Mouse (Mus musculus): ENCODE measurements around the gene Mllt1. TPM values are rescaled to one million over a fixed set of nuclear protein-coding genes. Genes with fewer than 3 reads are reported as not detected.

The Mllt1 gene
- total RNA-seq, 2 experiments from 2014 or later, result 81.0 to 87.5 TPM

DNA sequence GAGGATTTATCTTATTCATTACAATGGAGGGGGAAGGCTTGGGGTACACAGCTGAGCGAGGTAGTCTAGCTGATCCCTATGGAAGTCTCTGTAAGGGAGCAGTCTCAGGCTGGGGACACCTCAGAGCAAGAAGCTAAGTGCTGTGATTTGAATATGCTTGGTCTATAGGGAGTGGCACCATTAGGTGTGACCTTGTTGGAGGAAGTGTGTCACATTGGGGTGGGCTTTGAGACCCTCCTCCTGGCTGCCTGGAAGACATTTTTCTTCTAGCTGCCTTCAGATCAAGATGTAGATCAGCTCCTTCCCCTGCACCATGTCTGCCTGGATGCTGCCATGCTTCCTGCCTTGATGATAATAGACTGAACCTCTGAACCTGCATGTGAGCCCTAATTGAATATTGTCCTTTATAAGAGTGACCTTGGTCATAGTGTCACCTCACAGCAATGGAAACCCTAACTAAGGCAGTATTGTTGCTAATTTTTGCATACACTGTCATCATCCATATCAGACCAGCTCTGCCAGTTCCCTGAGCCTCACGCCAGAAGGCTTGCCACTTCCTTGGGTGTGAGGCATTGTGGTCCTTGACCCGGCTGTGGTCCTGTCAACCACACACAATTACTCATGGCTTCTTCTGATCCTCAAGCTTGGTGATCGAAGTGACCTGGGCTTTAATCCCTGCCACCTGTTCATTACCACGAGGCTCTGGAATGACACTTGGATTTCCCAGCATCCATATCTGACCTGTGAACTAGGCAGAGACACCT is 27.6 kb upstream of the Mllt1 start:
- no peak for TF ChIP-seq CTCF (conservative IDR thresholded peaks at IDR 0.05)
- H3K27ac ChIP-seq, result no peak overlapping the region
- DNase-seq (ENCODE audit: low spot score in 2 of 2), result no peak
- no peak overlapping the region for H3K4me3 ChIP-seq

DNA sequence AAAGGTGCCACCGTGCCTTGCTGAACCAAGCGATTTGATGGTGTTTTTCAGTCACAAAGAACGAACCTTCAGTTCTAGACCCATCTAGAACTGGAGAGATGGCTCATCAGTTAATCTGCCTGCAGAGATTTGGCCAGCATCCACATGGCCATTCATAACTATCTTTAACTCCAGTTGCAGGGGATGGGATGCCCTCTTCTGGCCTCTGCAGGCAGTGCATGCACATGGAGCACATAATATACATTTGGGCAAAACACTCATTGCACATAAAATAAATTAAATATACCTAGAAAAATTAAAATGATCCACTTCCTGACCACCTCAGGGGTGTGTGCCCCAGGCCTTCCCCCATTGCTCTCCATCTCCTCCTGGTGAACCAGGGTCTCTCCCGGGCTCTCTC is 26.7 kb upstream of the Mllt1 start:
- no peak overlapping the region for H3K27ac ChIP-seq
- no peak overlapping the region for H3K4me3 ChIP-seq
- peak; percentile 44 for TF ChIP-seq CTCF (conservative IDR thresholded peaks at IDR 0.05)
- DNase-seq (ENCODE audit: low spot score in 2 of 2), result no peak

DNA sequence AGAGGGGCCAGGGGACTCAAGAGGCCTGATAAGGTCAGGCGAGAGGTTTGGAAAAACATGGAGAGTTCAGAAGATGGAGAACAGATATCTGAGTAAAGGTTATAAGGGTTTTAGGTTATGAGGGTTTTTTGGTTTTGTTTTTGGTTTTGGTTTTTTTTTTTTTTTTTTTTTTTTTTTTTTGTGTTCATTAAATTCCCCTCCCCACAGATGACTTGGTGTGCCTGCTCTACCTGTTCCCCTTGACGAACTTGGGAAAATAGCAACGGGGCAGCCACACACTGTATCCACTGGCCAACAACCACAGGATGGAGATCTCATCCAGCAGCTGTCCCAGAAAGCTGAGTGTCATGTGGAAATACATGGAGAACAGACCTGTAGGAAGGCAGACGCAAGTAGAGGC is 23.5 kb upstream of the Mllt1 start:
- H3K4me3 ChIP-seq, result no peak overlapping the region
- no peak for TF ChIP-seq CTCF (conservative IDR thresholded peaks at IDR 0.05)
- H3K27ac ChIP-seq, result no peak overlapping the region
- no peak for DNase-seq (ENCODE audit: low spot score in 2 of 2)

DNA sequence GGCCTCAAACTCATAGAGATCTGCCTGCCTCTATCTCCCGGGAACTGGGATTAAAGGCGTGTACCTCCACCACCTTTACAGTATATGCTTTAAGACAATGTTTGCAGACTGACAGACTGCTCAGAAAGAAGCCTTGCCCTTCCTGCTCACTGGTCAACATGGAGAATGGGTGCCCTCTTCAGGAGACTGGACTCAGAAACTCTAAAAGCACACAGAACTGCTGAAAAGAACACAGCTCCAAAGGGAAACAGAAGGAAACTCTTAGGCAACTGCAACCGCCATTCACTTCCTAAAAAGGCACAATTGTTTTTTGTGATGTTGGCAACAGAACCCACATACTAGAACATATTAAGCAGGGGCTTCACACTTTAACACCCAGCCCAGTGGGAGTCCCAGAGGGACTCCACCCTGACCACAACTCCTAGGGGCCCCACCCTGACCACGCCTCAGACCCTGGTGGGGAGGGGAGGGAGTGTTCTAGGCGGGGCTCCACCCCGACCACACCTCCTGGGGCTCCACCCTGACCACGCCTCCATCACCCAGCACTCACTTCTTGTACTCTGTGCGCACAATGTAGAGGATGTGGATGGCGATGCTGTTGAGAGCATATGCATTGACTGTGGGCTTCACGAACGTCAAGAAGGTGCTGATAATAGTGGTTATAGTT is 22.7 kb upstream of the Mllt1 start:
- Histone ChIP-seq H3K4me3 (no peak overlapping the region), H3K27ac (no peak overlapping the region)
- peak; percentile 35 for TF ChIP-seq CTCF (conservative IDR thresholded peaks at IDR 0.05)
- no peak for DNase-seq (ENCODE audit: low spot score in 2 of 2)

DNA sequence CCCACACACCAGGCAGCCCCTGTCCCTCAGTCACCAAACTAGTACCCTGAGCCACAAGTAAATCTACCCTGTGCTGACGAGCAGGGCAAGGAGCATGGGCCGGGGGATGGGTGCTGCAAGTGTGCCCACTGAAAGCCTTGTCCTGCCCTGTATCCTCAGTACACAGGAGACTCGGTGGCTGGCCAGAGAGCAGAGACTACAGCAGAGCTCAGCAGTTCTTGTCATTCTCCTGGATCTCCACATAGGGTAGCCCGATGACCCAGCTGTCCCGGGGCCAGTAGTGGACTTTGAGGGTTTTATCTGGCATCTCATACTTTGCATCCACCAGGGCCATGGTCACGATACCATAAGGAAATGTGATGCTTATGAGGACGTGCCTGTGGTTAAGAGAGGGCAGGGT is 19.7 kb upstream of the Mllt1 start:
- Histone ChIP-seq H3K4me3 (no peak overlapping the region), H3K27ac (no peak overlapping the region)
- no peak for TF ChIP-seq CTCF (conservative IDR thresholded peaks at IDR 0.05)
- no peak for DNase-seq (ENCODE audit: low spot score in 2 of 2)

DNA sequence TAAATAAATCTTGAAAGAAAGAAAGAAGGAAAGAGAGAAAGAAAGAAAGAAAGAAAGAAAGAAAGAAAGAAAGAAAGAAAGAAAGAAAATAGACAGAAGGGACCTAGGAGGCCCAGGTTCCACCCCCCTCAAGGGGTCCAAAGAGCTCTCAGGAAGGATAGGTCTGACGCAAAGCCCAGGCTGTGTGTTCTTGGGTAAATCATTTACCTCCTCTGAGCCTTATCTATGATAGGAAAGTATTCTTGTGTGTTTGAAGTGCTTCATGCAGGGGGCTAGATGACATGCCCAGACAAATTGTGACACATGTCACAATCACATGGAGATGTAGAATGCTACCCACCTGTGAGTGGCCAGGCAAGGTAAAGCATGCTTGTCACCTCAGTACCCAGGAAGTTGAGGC is 17.4 kb upstream of the Mllt1 start:
- no peak for DNase-seq (ENCODE audit: low spot score in 2 of 2)
- Histone ChIP-seq H3K4me3 (no peak overlapping the region), H3K27ac (no peak overlapping the region)
- no peak for TF ChIP-seq CTCF (conservative IDR thresholded peaks at IDR 0.05)

DNA sequence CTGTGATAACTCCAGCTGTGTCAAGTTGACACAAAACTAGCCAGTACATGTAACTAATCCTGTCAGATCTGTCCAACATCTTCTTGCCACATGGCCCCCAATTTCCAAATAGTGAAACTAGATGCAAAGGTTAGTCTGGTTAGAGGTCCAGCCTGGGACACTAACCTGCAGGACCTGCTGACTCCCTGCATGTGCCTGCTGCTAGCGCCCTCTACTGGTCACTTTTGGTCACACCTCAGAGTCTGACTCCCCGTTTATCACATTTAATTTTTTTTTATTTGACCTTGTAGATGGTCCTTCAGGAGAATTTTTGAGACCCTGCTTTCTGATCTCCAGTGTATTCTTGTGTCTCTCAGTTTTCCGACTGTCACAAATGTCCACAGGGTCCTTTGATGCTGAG is 15.7 kb upstream of the Mllt1 start:
- peak in 1 of 2 experiments; percentile 49 for DNase-seq (ENCODE audit: low spot score in 2 of 2)
- Histone ChIP-seq H3K27ac (no peak overlapping the region), H3K4me3 (no peak overlapping the region)
- peak; percentile 90 for TF ChIP-seq CTCF (conservative IDR thresholded peaks at IDR 0.05)

DNA sequence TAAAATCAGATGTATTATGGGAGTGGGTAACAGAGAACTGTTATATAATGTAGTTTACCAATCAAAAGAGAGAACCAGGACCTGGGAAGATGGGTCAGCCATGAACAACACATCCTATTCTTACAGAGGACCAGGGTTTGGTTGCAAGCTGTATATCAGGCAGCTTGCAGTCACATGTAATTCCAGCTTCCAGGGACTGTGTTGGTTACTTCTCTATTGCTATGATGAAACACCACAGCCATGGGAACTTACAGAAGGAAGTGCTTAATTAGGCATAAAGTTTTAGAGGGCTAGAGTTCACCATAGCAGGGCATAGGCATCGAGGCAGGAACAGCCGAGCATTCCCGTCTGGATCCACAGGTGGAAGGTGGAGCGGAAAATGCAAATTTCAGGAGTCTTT is 3.5 kb upstream of the Mllt1 start:
- DNase-seq (ENCODE audit: low spot score in 2 of 2), result no peak
- Histone ChIP-seq H3K4me3 (no peak overlapping the region), H3K27ac (no peak overlapping the region)
- no peak for TF ChIP-seq CTCF (conservative IDR thresholded peaks at IDR 0.05)

DNA sequence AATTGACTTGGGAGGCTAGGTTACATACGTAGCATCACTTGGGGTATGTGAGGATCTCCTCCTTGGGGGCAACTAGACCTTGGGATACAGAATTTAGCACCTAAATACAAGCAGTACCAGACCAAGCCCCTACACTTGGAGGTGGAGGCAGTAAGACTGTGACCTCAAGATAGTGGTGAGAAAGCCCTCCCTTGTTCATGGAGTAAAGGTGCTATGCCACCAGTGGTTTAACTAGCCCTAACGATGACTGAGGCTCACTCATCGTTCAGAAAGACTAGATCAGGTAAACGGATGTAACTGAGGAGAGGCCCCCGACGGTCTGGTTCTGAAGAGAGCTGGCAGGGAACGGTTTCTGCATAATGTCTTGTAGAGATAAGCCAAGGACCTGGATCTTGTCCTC is 1.5 kb upstream of the Mllt1 start:
- no peak for TF ChIP-seq CTCF (conservative IDR thresholded peaks at IDR 0.05)
- DNase-seq (ENCODE audit: low spot score in 2 of 2), result no peak
- Histone ChIP-seq H3K4me3 (no peak overlapping the region), H3K27ac (no peak overlapping the region)

DNA sequence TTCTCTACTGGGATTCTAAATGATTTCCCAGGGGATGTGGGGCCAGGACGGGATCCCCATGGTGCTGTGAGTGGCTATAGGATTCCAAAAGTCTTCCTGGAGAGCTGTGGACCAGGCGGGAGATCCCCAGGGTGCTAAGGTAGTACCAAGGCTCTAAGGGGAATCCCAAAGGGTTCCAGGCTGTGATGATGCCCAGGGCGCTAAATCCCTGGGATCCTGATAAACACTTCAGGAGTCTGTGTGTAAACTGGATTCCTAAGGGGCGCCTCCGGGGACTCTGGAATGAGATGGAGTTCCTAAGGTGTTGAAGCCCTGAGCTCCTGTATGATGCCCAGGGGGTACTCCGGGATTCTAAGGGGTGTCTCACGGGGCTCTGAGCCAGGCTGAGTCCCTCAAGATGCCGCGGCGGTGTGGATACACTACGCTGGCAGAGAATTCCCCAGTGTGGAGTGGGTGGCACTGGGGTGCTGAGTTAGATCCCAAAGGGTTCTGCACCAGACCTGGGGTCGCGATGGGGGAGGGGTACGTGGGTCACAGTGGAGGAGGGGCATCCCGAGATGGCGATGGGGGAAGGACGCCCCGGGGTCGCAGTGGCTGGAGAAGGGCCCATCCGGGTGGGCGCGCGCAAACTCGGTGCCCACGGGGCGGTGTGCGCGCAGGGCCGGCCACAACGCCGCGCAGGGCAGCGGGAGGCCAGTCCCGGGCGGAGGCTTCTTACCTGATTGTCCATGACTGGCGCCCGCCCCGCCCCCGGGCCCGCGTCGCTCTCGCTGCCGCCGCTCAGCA is 477 bp downstream of the Mllt1 start:
- peak; percentile 16 to 41 for DNase-seq (ENCODE audit: low spot score in 2 of 2)
- H3K4me3 ChIP-seq, result peak overlapping the region; percentile 95
- H3K27ac ChIP-seq, result peak overlapping the region; percentile 90
- TF ChIP-seq CTCF (conservative IDR thresholded peaks at IDR 0.05), result no peak

DNA sequence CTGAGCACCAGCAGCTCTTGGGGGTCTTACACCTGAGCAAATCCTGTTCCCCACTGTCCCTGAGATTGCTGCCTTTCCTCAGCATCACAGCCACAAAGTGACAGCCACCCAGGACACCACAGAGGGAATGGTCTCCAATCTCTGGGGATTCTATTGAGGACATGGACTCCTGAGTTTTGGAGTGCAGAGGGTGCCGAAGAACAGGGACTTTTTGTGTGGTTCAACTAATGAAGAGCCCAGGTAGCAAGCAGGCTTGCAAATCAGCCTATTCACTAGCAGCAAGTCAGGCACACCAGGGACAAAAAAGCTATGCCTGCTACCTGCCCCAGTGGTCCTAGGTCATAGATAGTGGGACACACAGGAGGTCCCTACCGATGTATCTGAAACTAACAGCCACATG is 1.8 kb downstream of the Mllt1 start:
- Histone ChIP-seq H3K4me3 (no peak overlapping the region), H3K27ac (no peak overlapping the region)
- TF ChIP-seq CTCF (conservative IDR thresholded peaks at IDR 0.05), result no peak
- no peak for DNase-seq (ENCODE audit: low spot score in 2 of 2)

DNA sequence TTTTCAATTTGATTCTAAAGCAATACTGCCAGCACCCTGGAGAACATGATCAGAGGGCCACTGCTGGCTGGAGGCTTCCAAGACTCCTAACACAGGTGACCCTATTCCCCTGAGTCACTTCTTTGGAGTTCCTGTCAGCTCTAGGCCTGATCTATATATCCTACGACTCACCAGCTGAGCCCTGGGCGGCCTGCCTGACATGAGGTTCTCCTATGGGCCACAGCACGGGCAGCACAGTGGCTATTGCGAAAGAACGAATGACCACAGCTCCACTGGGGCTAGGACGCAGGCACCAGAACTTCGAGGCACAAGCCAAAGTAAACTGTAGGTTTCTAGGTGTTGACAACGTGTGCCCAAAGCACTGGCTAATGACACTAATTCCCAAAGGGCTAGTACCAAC is 5.2 kb downstream of the Mllt1 start:
- TF ChIP-seq CTCF (conservative IDR thresholded peaks at IDR 0.05), result no peak
- no peak for DNase-seq (ENCODE audit: low spot score in 2 of 2)
- H3K27ac ChIP-seq, result no peak overlapping the region
- no peak overlapping the region for H3K4me3 ChIP-seq

DNA sequence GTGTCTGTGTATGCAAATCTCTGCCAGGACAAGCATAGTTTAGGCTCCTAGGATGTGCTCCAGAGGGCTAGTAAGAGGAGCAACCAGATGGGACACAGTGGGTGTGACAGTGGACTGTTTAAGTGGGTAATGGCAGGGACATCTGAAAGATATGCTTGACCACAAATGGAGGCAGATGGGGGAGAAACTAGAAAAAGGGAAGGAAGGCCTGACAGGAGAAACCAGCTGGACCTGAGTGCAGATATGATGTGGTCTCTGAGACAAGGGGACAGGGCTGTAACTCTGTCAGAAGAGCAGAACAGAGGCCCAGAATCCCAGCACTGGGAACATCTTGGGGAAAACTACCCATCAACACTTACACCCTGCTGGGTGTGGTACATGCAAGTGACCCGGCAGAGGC is 5.7 kb downstream of the Mllt1 start:
- no peak overlapping the region for H3K27ac ChIP-seq
- no peak for TF ChIP-seq CTCF (conservative IDR thresholded peaks at IDR 0.05)
- DNase-seq (ENCODE audit: low spot score in 2 of 2), result no peak
- H3K4me3 ChIP-seq, result no peak overlapping the region

Data from layer of hippocampus, adult 2 months (tissue).